Mouse (Mus musculus) stomach, postnatal 0 days (tissue): ENCODE measurements around the gene Man2b2.

Experiments
- CTCF ChIP-seq: IDR thresholded peaks from 2 replicates; pipeline ENCODE4 v1.5.1; 2016; ENCODE audit warnings: antibody characterized with exemption, low read depth, mild to moderate bottlenecking, moderate library complexity
- EP300 ChIP-seq: optimal IDR thresholded peaks from 2 replicates; pipeline ENCODE3; 2016; ENCODE audit warnings: antibody characterized with exemption

DNA sequence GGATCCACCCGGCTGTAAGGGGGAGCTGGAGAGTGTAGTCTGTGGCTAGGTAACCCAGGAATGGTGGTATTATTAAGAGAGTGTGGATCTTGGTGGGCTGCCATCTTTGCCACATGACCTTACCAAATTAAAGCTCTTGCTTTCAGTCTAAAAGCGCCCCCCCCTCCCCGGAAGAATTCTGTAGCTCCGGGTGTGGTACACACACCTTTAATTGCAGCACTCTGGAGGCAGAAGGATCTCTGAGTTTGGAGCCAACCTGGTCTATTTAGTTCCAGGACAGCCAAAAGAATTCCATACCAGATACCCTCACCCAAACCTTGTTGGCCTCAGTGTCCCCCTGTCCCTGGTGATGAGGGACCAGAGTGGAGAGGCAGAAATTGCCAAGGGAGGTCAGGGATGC lies 48.3 kb upstream of the Man2b2 start:
- TF ChIP-seq CTCF (no peak), EP300 (no peak)
